13 mouse cellular contexts compared by ENCODE assay signal in the genomic region with DNA sequence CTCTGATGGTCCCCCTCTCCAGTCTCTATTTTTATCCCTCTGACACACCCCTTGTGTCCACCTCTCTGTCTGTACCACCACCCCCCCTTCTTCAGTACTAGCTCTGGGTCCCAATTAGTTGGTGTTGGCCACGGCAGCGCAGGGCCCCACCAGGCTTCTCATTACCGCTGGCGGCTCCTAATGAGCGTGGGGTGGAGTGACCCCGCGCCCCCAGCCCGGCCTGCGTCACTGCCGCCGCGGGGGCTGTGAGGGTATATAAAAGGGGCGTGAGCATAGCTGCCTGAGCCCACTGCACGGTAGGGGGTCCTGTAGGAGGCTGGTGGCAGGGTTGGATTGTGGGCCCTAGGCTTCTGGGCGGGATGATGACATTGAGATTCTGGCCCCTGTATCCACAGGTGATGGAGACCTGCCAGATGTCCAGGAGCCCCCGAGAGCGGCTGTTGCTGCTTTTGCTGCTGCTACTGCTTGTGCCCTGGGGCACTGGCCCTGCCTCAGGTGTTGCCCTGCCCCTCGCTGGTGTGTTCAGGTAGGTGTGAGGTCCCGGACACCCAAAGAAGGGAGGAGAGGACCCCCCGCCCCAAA. TPM values are rescaled to one million over a fixed set of nuclear protein-coding genes. Genes with fewer than 3 reads are reported as not detected.
DNase-seq lines count a peak whose midpoint lies in the region; ATAC-seq lines count a peak whose summit lies in the region.
"Had no signal": no experiment of that assay in that cellular context is flagged by ENCODE, and none has a peak within 500 bp of the region (broad histone marks: within the 10 kb centered on the region; RNA-seq: fewer than 3 reads in every experiment).

TSS of gene Pth2 (plus strand) at position 100 of the 582 bp plus-strand sequence.

- H3K27ac ChIP-seq in kidney, embryonic 16.5 days (ENCODE audit: low read length): no peak within 1 kb of the TSS
- no peak within 1 kb of the TSS for H3K27ac ChIP-seq in forebrain, embryonic 12.5 days
- H3K27ac ChIP-seq in limb, embryonic 11.5 days (replicated peaks; ENCODE audit: low read depth, low read length): no peak within 1 kb of the TSS
- H3K27ac ChIP-seq in neural tube, embryonic 15.5 days (replicated peaks): no peak within 1 kb of the TSS

- ATAC-seq in kidney, embryonic 16.5 days (ENCODE audit: low FRiP score, low TSS enrichment): no peak
- ATAC-seq in forebrain, embryonic 12.5 days (ENCODE audit: low FRiP score): no peak
- no peak for ATAC-seq in limb, embryonic 11.5 days (ENCODE audit: insufficient number of reproducible peaks, low FRiP score, low TSS enrichment, low read depth)
- no peak for ATAC-seq in neural tube, embryonic 15.5 days (ENCODE audit: low FRiP score)
- ATAC-seq: Patski had no signal

- peaks cover 96% of the 10 kb centered on the region for H3K27me3 ChIP-seq in kidney, embryonic 16.5 days (ENCODE audit: insufficient read depth, low read length)
- peaks cover 100% of the 10 kb centered on the region for H3K27me3 ChIP-seq in forebrain, embryonic 12.5 days
- H3K27me3 ChIP-seq in limb, embryonic 11.5 days (ENCODE audit: control insufficient read depth, insufficient read depth, low read length): peaks cover 92% of the 10 kb centered on the region
- H3K27me3 ChIP-seq in neural tube, embryonic 15.5 days (replicated peaks): peaks cover 97% of the 10 kb centered on the region

- H3K36me3 ChIP-seq in kidney, embryonic 16.5 days (ENCODE audit: insufficient read depth, low read length): no peaks in the 10 kb centered on the region
- H3K36me3 ChIP-seq in forebrain, embryonic 12.5 days (replicated peaks): no peaks in the 10 kb centered on the region
- no peaks in the 10 kb centered on the region for H3K36me3 ChIP-seq in limb, embryonic 11.5 days (ENCODE audit: control insufficient read depth, insufficient read depth, low read length)
- no peaks in the 10 kb centered on the region for H3K36me3 ChIP-seq in neural tube, embryonic 15.5 days

- H3K4me1 ChIP-seq in kidney, embryonic 16.5 days (ENCODE audit: insufficient read depth, low read length): peaks cover 20% of the 10 kb centered on the region
- H3K4me1 ChIP-seq in forebrain, embryonic 12.5 days: peaks cover 23% of the 10 kb centered on the region
- H3K4me1 ChIP-seq in limb, embryonic 11.5 days (ENCODE audit: control insufficient read depth, insufficient read depth, low read length): peaks cover 11% of the 10 kb centered on the region; the same call in 1 of the 2 replicates
- peaks cover 26% of the 10 kb centered on the region for H3K4me1 ChIP-seq in neural tube, embryonic 15.5 days

- no peak within 1 kb of the TSS for H3K9ac ChIP-seq in kidney, embryonic 16.5 days (replicated peaks; ENCODE audit: low read length)
- H3K9ac ChIP-seq in forebrain, embryonic 12.5 days: no peak within 1 kb of the TSS
- H3K9ac ChIP-seq in limb, embryonic 11.5 days (ENCODE audit: low read length): no peak within 1 kb of the TSS
- H3K9ac ChIP-seq in neural tube, embryonic 15.5 days (replicated peaks): no peak within 1 kb of the TSS; the same call in 1 of the 2 replicates

- H3K4me2 ChIP-seq in kidney, embryonic 16.5 days (replicated peaks; ENCODE audit: low read depth, low read length): peak within 1 kb of the TSS; percentile 53; the same call in 1 of the 2 replicates
- peak within 1 kb of the TSS; percentile 41 for H3K4me2 ChIP-seq in forebrain, embryonic 12.5 days
- peak within 1 kb of the TSS; percentile 12; the same call in 1 of the 2 replicates for H3K4me2 ChIP-seq in limb, embryonic 11.5 days (ENCODE audit: low read depth, severe bottlenecking)
- peak within 1 kb of the TSS; percentile 68 for H3K4me2 ChIP-seq in neural tube, embryonic 15.5 days

- intact Hi-C loops in left cerebral cortex, postnatal 25 days (cut with DNase I): no loop called here

- H3K9me3 ChIP-seq in kidney, embryonic 16.5 days (ENCODE audit: low read length): no peaks in the 10 kb centered on the region
- no peaks in the 10 kb centered on the region for H3K9me3 ChIP-seq in forebrain, embryonic 12.5 days
- no peaks in the 10 kb centered on the region for H3K9me3 ChIP-seq in limb, embryonic 11.5 days (ENCODE audit: control insufficient read depth, low read length)
- H3K9me3 ChIP-seq in neural tube, embryonic 15.5 days (replicated peaks): no peaks in the 10 kb centered on the region

- 13% methylated on average over 19 of the region's 20 CpGs for WGBS in kidney, embryonic 16.5 days
- 15% methylated on average over 20 of the region's 20 CpGs for WGBS in forebrain, embryonic 12.5 days
- WGBS in limb, embryonic 11.5 days: 14% methylated on average over 19 of the region's 20 CpGs
- WGBS in neural tube, embryonic 15.5 days: 9% methylated on average over 20 of the region's 20 CpGs

- H3K4me3 ChIP-seq in kidney, embryonic 16.5 days (ENCODE audit: low read length): peak within 1 kb of the TSS; percentile 15; the same call in 1 of the 2 replicates
- peak within 1 kb of the TSS; percentile 28 for H3K4me3 ChIP-seq in forebrain, embryonic 12.5 days (replicated peaks)
- H3K4me3 ChIP-seq in limb, embryonic 11.5 days (ENCODE audit: low read depth, low read length): 0 out of 2 replicates have a peak within 1 kb of the TSS, but pooled peaks have one; percentile 3
- peak within 1 kb of the TSS; percentile 38 for H3K4me3 ChIP-seq in neural tube, embryonic 15.5 days (replicated peaks)

- no peak for DNase-seq in kidney, adult 11 months
- no peak for DNase-seq in limb, embryonic 11.5 days (ENCODE audit: low spot score)
- DNase-seq in left cerebral cortex, postnatal 25 days (ENCODE audit: low spot score in 2 of 2): no peak
- DNase-seq in cerebellum, postnatal 36 days: no peak
- DNase-seq in gastrocnemius, adult 8-10 months (ENCODE audit: low spot score in 2 of 2): no peak
- DNase-seq: cerebellum, adult 11 months; spleen, adult 18-20 months had no signal

RNA-seq across cellular contexts. Expression of gene Pth2, which starts in this region (rescaled TPM):
- polyA plus RNA-seq in kidney, embryonic 16.5 days (2015; fragmentation: Nextera tagmentation; extraction: Ambion mirVana): not detected in 2 replicates
- 0.45 and 1.5 TPM in 2 replicates for polyA plus RNA-seq in forebrain, embryonic 12.5 days (2016; fragmentation: Nextera tagmentation; extraction: Ambion mirVana)
- not detected in 2 replicates for polyA plus RNA-seq in limb, embryonic 11.5 days (2014; fragmentation: Nextera tagmentation; extraction: Ambion mirVana)
- polyA plus RNA-seq in neural tube, embryonic 15.5 days (2015; fragmentation: Nextera tagmentation; extraction: Ambion mirVana): not detected in 2 replicates
- total RNA-seq in left cerebral cortex, postnatal 25 days (2021): not detected
- not detected for total RNA-seq in gastrocnemius, adult 8-10 months (2022)
- total RNA-seq: granulocyte monocyte progenitor cell, adult 5-6 weeks; liver, adult 2 months had no signal
- polyA plus RNA-seq: liver, adult 2 months; Patski had no signal

Comparison
In these comparisons a context has a peak if more than half of its experiments do, and no peak if none do; other contexts are left out.
1. H3K4me2 ChIP-seq: peak in every context shown above with its lines; median percentile 68 in neural tube, embryonic 15.5 days; 53 in kidney, embryonic 16.5 days; 41 in forebrain, embryonic 12.5 days; 12 in limb, embryonic 11.5 days.